Mouse (Mus musculus) spleen, postnatal 4 days (tissue): ENCODE measurements around the gene Hoga1.

Experiments used
- DNase-seq, 2 experiments: peaks; one replicate each; pipeline ENCODE4 v3.0.0; 2022; ENCODE audit warnings: low spot score in 2 of 2

Gene Hoga1

DNA sequence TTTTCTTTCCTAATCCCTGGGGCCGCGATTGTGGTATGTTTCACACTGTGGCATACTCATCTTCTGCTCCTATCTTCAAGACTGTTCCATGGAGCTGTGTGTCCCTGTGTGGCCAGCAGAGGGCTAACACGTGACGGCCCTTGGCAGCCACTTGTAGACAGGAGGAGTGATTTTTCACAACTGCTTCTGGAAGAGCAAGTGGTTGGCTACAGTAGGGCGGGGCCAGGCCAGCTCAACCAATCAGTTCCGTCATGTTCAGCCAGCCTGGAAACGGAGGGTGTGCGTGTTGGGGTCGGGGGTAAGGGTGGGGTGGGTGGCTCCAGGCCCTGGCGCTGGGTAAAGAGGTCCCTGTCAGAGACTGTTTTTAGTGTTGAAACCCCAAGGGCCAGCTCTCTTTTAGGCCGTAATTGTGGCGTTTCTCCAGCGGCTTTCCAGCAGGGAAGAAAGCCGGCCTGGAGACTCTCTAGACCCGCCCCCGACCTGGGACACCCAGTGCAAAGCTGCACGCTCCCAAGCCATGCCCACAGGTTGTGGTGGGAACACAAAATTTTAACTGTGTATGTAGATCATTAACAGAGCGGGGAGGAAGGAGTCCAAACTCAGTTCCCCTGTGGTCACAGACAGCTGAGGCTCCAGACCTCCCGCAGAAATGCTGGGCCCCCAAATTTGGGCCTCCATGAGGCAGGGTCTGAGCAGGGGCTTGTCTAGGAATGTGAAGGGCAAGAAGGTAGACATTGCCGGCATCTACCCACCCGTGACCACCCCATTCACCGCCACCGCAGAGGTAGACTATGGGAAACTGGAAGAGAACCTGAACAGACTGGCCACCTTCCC lies at the start of gene Hoga1:
Gene Hoga1, plus strand, starts transcription at position 342 of the 834 bp plus-strand sequence.
- DNase-seq = peak; percentile 62 to 73

DNA sequence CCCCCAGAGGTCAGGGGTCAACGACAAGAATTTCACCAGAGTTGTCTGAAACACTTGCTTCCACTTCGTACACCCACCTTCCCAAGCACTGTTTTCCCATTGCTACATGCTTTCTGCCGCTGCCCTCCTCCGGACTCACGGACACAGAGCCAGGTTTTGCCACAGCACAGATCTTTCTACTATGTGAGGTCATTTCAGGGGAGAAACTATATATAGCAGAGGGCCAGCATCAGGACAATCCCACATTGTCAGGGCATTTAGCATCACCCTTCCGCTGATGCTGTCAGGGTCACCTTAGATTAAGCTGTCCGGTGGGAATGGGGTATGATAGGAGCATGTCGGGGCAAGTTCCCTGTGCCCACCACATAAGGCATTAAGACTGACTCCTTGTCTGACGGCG lies 48.3 kb upstream of the Hoga1 start:
- no peak for DNase-seq

DNA sequence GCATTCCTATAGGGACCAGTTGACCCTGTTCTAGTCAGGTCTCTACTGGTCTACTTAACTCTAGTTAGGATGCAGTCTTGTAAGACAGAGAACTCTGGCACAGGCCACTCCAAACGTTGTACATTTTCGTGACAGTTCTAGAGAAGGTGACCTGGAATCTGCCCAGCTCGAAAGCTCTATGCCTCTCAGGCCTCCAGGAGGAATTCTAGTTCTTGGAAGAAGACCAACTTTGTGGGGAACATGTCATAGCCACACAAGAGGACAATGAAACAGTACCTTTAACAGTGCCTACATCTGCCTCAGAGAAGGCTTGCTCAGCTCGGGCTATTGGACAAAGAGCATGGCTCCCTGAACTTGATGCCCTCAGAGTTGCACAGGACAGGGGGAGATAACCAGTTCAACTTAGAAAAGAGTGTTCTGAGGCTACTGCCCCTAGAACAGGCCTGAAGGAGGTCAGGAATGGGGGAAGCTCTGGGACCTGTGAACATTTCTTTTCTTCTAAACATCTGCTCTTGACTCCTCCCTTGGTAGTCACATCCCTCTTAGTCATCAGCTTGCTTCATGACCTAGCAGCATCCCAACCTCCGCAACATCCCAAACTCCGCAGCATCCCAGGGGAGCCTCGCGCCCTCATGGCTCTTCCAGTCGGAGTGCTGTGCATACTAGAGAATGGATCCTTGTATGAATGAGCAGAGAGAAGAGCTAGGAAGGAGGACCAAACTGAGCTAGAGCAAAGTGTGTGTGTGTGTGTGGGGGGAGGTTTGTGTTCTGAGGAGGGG lies 46.5 kb upstream of the Hoga1 start:
- DNase-seq = no peak

DNA sequence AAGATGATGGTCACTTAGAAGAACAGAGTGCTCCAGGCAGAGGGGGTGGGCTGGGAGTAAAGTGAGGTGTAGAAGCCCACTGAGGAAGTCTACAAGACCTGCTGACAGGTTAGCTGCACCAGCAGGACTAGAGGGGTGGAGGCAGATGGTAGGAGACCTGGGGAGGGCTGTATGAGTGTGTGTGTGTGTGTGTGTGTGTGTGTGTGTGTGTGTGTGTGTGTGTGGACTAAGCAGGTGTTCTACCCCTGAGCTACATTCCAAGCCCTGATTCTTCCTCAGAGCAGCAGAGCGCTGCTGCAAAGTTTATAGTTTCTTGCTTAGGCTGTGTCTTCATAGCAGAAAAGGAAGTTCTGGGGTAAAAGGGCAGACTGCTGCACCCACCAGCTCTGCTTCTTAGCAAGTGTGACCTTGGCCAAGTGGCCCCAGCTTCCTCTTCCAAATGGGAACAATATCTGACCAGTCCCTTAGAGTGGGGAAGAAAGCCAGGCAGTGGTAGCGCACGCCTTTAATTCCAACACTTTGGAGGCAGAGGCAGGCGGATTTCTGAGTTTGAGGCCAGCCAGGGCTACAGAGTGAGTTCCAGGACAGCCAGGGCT lies 45.6 kb upstream of the Hoga1 start:
- no peak for DNase-seq

DNA sequence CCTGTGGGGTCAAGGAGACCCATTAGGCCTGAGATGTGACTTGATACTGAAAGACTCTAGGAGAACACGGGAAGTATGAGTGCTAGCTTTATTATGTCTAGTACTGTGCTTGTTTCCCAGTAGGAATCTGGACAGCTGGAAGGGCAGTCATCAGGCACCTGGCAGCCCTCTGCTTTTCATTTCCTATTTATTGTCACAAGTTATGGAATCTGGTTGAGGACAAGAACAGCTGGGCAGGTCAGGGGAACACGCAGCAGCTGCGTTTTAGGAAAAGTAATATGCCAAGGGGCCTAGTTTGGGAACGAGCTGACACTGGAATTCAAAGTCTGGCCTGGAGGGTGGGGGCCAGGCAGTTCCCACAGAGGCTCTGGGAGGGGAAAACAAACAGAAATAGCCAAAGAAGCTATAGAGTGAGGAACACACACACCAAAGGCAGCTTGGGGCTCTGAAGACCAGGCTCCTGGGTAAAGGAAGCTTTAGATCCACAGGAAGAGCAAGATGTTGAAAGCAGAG lies 44.9 kb upstream of the Hoga1 start:
- DNase-seq = no peak

DNA sequence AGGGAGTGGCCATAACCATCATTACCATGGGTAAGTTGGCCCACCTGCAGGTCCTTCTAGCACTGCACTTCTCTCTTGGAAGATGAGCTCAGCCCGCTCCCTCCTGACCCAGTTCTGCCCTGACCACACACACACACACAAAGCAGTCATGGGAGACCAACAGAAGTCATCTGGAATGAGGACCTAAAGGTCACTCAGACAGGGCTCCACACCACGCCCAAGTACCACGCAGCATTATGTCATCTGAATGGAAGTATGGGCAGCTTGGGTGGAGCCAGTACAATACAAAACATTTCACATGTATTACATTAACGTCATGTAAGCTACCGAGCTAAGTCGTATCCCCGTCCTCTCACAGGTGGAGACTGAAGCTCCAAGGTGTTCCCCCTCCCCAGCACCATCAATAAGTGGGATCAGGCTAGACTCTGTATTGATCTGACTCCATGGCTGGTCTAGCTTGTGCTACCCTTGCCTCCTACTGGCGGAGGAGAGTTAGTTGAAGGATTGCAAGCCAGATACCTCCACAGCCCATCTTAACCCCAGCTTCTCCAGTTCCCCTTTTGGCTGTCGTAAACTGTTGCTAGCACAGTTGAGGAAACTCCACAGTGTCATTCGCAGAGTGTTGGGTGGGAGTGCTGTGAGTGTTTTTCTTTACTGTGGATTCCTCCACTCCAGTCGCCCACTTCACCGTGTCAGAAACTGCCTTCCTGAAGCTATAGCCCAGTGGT lies 44.0 kb upstream of the Hoga1 start:
- no peak for DNase-seq

DNA sequence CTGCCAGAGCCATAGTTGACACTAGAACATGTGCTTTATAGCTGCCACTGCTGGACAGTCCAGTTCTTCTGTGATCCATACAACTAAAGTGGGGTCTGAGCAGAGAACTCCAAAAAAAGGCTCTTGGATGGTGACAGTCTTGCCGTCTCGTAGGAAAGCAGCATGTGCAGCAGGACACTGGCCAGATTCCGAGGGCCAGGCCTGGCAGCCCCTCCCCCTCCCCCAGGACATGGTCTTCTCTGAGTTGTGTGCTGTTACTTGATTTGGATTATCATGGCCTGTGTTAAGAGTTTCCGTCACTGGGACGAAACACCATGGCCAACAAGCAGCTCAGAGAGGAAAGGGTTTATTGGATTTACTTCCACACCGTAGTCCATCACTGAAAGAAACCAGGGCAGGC lies 41.2 kb upstream of the Hoga1 start:
- no peak for DNase-seq

DNA sequence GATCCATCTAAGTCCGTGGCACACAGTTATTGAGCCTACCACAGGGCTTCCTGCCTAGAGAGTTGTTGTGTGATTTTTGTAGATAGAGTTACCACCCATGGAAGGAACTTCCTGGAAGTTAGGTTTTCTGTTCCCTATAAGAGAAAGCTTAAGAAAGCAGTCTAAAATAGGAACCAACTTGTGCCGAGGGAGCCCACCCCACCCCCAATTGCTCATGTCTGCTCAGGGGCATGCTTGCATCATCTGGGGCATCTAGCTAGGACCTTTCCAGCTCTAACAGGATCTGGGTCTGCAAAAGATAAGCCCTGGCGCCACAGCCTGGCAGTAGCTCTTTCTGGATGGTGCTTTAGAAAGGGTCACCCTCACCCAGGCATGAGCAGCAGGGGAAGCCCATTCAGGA lies 39.8 kb upstream of the Hoga1 start:
- no peak for DNase-seq

DNA sequence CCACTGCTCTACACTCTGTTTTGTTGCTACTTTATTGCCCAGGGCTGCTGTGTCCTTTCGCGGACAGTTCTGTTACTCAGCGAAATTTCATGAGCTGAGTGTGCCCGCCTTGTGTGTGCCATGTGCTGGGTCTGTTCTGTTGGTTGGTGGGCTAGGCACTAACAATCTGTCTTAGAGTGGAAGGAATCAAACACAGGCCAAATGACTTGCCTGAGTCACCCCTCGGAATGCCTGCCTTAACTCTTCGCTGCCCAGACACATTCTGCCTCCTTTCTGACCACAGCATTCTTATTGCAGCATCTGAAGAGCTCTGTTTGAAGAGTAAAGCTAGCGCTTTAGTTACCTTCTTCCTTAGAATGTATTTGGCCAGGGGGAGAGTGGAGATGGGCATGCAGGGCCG lies 38.8 kb upstream of the Hoga1 start:
- DNase-seq = no peak

DNA sequence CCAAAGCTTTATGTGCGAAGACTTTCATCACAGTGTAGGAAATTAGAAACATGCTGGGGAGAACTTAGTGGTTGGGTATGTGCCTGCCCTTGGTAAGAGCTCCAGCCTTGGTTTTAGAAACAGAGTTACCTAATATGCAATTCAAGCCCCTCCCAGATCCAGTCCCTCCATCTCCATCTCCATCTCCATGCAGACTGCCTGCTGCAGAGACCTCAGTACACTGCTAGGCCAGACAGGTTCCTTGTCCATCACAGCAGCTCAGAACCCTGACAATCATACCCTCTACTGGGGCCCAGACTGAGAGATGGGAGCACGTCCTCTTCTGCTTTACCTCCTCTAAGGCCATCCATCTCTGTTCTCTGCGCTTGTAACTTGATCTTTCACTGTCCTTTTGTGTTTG lies 36.8 kb upstream of the Hoga1 start:
- DNase-seq = no peak

DNA sequence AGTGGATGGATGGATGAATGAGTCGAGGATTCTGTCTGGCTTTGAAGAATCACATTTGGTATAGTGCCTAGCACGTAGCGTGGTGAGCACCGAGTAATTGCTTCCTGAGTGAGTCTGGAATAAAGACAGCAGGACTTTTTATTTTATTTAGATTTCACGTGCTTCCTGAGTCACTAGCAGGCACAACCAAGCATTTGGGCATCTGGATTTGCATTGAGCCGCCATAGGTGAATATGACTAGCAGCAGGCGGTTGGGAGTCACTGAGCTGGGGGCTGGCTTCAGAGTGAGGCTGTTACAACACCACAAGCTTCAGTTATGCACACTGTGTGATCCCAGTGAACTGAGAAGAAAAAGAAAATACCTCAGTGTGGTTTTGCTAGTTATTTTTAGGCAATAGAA lies 36.3 kb upstream of the Hoga1 start:
- no peak for DNase-seq

DNA sequence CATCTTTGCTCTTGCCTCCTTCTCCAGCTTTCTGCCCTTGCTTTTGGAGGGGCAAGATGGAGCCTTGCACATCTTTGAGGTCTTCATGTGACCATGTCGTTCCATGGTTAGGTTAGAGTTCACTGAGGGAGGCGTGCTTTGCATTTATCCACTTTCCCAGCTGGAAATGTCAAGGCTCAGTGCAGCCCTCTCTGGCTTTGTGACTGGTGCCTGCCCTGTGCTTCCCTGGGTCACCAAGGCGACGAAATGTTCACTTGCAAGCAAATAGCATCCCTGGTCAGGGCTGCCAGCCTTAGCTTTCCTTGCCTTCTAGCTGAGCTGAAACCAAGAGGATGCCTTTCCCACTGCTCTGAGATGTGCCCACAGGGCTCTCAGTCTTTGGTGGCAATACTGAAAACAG lies 35.0 kb upstream of the Hoga1 start:
- DNase-seq = no peak

DNA sequence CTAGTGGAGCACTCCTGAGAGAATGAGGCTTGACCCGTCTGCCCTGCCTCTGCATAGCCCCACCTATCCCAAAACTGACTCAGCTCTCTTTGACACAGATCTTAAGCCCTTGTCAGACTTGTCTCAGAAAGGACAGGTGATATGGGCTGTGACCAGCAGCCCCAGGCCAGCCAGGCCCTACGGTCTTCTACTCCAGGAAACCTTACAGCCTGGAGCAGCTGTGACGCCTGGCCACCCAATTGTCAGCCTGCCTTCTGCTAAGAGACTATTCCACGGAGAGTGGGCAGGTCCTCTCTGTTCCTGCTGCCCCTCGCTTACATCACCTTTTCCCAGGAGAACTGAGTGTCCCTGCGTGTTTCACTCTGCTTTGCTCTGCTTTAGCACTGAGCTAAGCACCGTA lies 34.3 kb upstream of the Hoga1 start:
- DNase-seq = no peak

DNA sequence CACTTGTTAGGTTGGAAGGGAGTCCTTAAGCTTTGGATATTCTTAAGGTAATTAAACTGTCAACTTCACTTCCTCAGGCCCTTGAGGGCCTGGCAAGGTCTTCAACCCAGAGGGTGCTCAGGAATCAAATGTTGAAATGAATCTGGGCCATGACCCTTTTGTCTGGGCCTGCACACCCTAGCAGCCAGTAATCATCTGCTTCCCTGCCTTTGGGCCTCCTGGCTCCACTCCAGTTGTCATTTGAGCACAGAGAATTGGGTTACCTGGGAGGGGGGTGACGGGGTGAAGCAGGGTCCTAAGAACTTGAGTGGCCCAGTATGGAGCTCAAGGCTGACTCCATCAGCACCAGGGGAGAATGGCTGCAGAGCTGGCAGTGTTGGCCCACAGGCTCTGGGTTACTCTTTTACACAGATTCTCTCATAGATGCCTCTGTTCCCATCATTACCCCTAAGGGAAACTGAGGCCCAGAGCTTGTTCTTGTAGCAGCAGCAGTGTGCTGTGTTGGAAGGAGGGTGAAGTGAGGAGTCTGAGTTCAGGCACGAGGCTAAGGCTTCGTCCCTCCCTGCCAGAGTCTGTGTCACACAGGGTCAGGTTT lies 31.1 kb upstream of the Hoga1 start:
- DNase-seq = no peak

DNA sequence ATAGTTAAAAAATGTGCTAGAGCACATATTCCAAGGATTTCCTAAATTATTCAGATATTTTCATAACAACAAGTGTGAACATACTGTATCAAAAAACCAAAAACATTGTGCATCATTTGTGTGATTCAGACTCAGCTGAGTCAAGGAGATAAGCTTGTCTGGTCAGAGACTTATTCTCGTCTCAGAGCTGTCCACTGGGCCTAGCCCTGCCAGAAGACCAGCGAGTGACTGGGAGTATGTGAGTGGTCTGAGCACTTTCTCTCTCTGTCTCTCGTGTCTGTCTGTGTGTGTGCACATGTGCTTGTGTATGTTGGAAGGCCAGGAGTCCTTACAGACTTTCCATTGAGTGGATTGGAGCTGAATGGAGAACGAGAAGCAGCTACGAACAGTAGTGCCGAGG lies 30.4 kb upstream of the Hoga1 start:
- no peak for DNase-seq

DNA sequence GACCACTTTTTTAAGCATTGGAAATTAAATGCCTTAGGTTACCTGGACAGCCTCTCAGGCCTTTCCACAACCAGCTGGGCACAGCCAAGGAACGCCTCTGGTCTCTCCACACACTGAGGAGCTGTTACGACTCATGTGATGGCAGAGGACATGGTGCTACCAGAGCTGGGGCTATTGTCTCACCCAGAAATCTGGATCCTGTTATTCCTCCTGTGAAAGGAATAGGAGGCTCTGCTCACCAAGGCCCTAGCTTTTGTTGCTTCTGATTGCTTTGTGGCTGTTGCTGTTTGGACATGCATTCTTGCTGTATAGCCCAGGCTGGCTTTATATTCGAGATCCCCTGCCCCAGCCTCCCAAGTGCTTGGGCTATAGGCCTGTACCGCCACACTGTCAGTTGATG lies 29.2 kb upstream of the Hoga1 start:
- no peak for DNase-seq

DNA sequence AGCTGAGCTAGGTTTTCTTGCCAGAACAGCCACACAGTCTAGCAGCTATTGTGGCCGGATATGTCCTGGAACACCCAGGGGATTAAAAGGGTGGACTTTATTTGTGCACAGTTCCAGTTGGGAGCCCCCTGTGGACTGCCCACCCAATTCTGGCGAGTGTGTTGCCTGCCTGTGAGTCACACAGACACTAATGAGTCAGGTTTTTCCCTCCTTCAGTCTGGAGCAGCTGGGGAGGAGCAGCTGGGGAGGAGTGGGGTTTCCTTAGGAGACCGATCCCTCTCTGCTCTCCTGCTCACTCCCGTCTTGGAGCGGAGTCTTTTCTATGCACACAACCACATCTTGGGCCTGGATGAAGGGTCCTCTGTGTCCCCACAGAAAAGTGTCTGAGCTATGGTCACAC lies 28.6 kb upstream of the Hoga1 start:
- DNase-seq = no peak

DNA sequence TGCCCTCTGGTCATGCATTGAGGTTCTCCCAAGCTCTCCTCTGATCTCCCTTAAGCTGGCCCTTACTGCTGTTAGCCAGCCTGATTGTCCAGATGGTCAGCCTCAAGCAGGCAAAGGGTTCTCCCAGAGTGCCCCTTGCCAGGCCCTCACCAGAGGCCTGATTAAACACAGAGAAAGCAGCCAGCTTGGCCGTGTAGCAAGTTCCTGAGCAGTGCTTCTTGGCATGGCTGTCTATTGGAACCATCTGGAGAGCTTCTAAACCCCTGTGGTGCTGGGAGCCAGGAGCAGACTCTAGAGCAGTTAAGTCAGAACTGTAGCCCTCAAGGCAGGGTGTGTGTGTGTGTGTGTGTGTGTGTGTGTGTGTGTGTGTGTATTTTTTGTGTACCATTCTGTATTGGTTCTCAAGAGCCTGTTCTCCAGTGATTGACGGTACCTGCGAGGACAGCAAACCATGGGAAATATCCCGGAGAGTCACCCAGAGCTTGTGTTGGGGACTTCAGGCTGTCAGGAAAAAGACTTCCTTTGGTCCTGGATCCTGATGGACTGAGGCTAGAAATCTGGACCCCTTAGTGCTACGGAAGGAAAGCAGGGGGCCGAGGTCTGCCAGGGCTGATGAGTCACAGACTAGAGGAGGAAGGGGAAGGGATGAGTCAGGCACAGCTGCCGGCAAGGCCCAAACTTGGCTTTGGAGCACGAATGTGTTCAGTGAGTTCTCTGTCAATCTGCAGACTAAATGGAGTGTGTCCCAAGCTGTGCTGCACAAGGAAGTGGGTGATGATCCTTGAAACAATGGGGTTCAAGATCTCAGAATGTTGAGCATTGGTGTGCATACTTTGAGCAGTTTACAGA lies 27.8 kb upstream of the Hoga1 start:
- DNase-seq = no peak

DNA sequence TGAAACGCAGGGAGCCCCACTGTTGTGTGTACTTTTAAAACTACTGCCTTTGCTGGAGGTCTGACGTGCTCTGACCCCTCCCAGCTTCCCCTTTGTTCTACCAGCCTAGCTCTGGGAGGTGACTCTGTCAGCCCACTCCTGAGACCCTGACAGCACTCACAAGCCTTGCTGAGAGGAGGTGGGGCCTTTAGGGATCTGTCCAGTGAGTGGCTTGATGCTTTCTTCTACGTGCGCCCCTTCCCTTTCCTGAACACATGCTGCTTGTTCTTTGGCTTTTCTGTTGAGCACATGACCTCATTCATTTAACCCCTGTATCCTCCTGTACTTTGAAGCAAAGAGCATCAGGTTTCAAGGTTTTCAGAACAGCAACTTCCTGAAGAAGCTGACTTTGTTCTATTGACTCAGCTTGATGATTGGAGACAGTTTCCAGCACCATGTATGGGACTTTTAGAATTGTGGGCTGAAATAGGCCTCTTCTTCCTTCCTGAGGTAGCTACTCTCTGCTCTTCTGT lies 26.3 kb upstream of the Hoga1 start:
- DNase-seq = no peak
